Mouse (Mus musculus) lung, embryonic 16.5 days (tissue): ENCODE results near the gene Plekhh2. TPM values are rescaled to one million over a fixed set of nuclear protein-coding genes. Genes with fewer than 3 reads are reported as not detected.

Experiments
- ATAC-seq: fragments of 200-750 bp; cut with Nextera tagmentation; 2 replicates; pipeline ENCODE4 v1.8.0; 2017; ENCODE audit warnings: low read depth, mild to moderate bottlenecking, moderate library complexity
- H3K27ac ChIP-seq: fragments of 300-500 bp; sonication (generic); 2 replicates; pipeline ENCODE4 v1.5.1; 2014; ENCODE audit warnings: mild to moderate bottlenecking, control low read depth, low read length
- H3K27me3 ChIP-seq: fragments of 300-500 bp; sonication (generic); 2 replicates; pipeline ENCODE4 v1.6.1; 2014; ENCODE audit warnings: low read depth, low read length, mixed read lengths; ENCODE audit not compliant: control insufficient read depth, insufficient read depth
- H3K36me3 ChIP-seq: fragments of 300-500 bp; sonication (generic); 2 replicates; pipeline ENCODE4 v1.6.1; 2014; ENCODE audit warnings: low read length; ENCODE audit not compliant: control insufficient read depth, insufficient read depth
- H3K4me1 ChIP-seq: fragments of 300-500 bp; sonication (generic); replicated peaks from 2 replicates; pipeline ENCODE4 v1.6.1; 2014; ENCODE audit warnings: low read length, mixed read lengths; ENCODE audit not compliant: control insufficient read depth, insufficient read depth
- H3K4me2 ChIP-seq: fragments of 300-500 bp; sonication (generic); 2 replicates; pipeline ENCODE4 v1.6.1; 2014; ENCODE audit warnings: low read depth, low read length, control low read depth
- H3K4me3 ChIP-seq: fragments of 300-500 bp; sonication (generic); 2 replicates; pipeline ENCODE4 v1.5.1; 2014; ENCODE audit warnings: mild to moderate bottlenecking, low read length, control low read depth
- H3K9ac ChIP-seq: fragments of 300-500 bp; sonication (generic); 2 replicates; pipeline ENCODE4 v1.6.1; 2014; ENCODE audit warnings: low read length, control low read depth
- H3K9me3 ChIP-seq: fragments of 300-500 bp; sonication (generic); 2 replicates; pipeline ENCODE4 v1.6.1; 2016; ENCODE audit warnings: low read length; ENCODE audit not compliant: control insufficient read depth
- WGBS: fragments of 180-500 bp; shearing (Covaris S2); extraction: QIAGEN DNeasy Blood & Tissue Kit; methylation state at CpG from one replicate; pipeline ENCODE4 v1.1.7; 2014; 5-methylcytosine and 5-hydroxymethylcytosine counted together
- polyA plus RNA-seq: library from polyadenylated mRNA; unstranded; fragments of >200 nt; fragmentation: Nextera tagmentation; extraction: Ambion mirVana; gene quantifications from 2 replicates; pipeline ENCODE4 v1.2.1, GENCODE M21; 2015

Plekhh2 gene
- 10.2 and 10.5 TPM in 2 replicates for polyA plus RNA-seq

DNA sequence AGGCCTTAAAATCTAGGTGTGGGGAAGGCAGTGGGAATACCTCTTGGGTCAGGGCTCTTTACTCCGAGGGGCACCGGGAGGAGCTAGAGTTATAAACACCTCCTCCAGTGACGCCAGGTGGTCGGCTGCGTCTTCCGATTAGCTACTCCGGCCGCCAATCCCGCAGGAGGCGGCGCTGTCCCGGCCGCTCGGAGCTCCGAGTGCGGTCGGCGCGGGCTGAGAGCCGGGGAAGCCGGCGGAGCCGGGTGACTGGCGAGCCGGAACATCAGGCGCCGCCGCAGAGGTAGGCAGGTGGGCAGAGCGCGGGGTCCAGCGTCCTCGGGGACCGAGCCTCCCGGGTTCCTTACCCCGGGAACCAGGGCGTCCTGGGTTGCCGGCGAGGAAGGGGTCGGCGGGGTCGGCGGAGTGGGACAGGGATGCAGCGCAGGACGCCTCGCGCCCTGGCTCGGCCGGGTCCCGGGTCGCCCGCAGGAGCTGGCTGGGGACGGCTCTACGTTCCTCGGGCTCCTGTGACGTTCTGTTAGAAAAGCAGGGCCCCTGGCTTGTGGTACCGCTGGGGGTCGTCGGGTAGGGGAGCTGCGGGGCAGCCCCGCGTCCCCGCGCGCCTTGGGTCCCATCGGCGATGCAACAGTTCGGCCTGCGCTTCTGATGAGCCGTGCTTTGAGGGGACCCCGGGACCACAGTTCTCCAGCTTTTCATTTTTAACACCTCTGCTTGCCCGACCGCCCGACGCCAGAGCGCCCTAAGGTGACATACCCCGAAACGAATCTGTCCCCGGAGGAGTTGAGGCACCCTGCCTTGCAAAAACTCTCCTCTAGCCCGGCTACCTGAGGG lies at the start of gene Plekhh2:
Gene Plekhh2, plus strand, starts transcription at position 214 of the 834 bp plus-strand sequence.
- Histone ChIP-seq H3K27me3 (no peaks in the 10 kb centered on the region), H3K4me1 (peaks cover 18% of the 10 kb centered on the region), H3K9me3 (no peaks in the 10 kb centered on the region), H3K36me3 (no peaks in the 10 kb centered on the region), H3K9ac (peak within 1 kb of the TSS; percentile 88), H3K27ac (peak within 1 kb of the TSS; percentile 75), H3K4me3 (peak within 1 kb of the TSS; percentile 89), H3K4me2 (peak within 1 kb of the TSS; percentile 89)
- ATAC-seq = peak; percentile 88
- under 1% methylated on average over 77 of the region's 79 CpGs for WGBS

DNA sequence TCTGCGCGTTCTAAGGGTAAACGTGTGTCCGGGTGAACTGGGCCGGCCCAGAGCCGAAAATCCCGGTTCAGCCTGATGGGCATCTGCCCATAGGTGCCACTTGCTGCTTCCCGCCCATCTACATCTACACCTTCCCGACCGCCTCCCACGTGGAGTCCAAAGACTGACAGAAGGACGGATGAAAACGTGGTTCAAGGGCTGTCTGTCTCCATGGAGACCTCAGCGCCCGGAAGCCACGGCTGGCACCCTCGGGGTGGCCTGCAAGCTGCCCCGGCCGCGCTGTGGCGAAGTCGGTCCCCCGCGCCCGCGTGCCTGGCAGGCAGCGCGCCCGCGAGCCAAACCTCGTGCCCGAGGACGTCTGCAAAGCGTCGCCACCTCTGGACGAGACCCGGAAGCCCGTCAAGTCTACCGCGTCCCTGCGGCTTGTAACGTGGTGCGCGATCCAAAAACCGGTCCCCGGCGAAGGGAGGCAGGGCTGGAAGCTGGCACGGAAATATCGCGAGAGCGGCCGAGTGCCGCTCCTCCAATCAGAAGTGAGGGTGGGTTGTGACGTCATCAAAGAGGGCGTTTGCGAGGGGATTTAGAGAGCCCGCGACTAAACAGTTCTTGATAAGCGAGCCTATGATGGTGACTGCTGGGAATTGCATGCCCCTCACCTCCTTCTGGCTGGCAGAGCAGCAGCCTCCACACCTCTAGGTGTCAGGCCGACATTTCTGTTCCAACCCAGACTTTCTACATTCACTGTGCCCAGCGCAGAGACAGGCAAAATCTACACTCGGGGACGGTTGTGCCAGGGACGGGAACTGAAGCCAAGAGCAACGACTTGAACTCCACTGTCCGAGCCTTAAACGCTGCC lies 45.7 kb upstream of the Plekhh2 start, which contains the start of gene Thada:
Gene Thada, minus strand, starts transcription at position 453 of the 856 bp plus-strand sequence.
- peak; percentile 99 for ATAC-seq
- H3K9ac ChIP-seq = peak within 1 kb of the TSS; percentile 86
- H3K4me2 ChIP-seq = peak within 1 kb of the TSS; percentile 82
- H3K27me3 ChIP-seq = no peaks in the 10 kb centered on the region
- H3K27ac ChIP-seq = peak within 1 kb of the TSS; percentile 74
- no peaks in the 10 kb centered on the region for H3K9me3 ChIP-seq
- WGBS = under 1% methylated on average over 67 of the region's 67 CpGs
- peak within 1 kb of the TSS; percentile 88 for H3K4me3 ChIP-seq
- H3K36me3 ChIP-seq = no peaks in the 10 kb centered on the region
- H3K4me1 ChIP-seq = peaks cover 6% of the 10 kb centered on the region

- Histone ChIP-seq H3K27ac (no peak overlapping the region), H3K4me1 (no peaks in the 10 kb centered on the region), H3K27me3 (no peaks in the 10 kb centered on the region), H3K9me3 (no peaks in the 10 kb centered on the region), H3K9ac (no peak overlapping the region), H3K36me3 (no peaks in the 10 kb centered on the region), H3K4me3 (no peak overlapping the region), H3K4me2 (no peak overlapping the region)
- no peak for ATAC-seq
- 35% methylated on average over 4 of the region's 4 CpGs for WGBS
These were observed 37.4 kb upstream of the Plekhh2 start for GRCm38 (mm10) chr17:84474312-84474711.

- no peak overlapping the region for H3K9ac ChIP-seq
- 0 out of 2 replicates have a peak, but pooled peaks cover 3% of the 10 kb centered on the region for H3K4me1 ChIP-seq
- 75% methylated on average over 5 of the region's 5 CpGs for WGBS
- H3K9me3 ChIP-seq = no peaks in the 10 kb centered on the region
- H3K36me3 ChIP-seq = no peaks in the 10 kb centered on the region
- H3K27ac ChIP-seq = no peak overlapping the region
- H3K4me3 ChIP-seq = no peak overlapping the region
- no peak overlapping the region for H3K4me2 ChIP-seq
- H3K27me3 ChIP-seq = no peaks in the 10 kb centered on the region
- ATAC-seq = no peak
These were observed 34.5 kb upstream of the Plekhh2 start for GRCm38 (mm10) chr17:84477176-84477575.

DNA sequence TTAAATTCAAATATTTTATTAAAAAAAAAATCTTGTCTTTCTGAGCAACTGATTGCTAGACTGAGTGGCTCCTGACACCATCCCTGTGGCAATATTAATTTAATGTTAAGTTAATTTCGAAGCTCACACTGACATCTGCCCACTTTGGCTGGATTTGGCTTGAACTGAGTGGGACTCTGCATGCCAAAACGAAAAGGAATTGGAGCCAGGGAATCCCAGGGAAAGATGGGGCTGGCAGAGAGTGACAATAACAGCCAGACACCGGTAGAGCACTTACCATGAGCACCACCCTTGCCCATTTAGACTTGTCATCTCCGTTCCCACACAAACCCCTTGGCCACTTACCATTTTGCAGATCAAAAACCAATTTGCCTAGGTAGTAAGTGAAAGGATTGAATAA lies 33.4 kb upstream of the Plekhh2 start:
- WGBS = 76% methylated on average over 4 of the region's 4 CpGs
- no peak for ATAC-seq
- Histone ChIP-seq H3K9ac (no peak overlapping the region), H3K4me3 (no peak overlapping the region), H3K4me1 (0 out of 2 replicates have a peak, but pooled peaks cover 3% of the 10 kb centered on the region), H3K27ac (no peak overlapping the region), H3K27me3 (no peaks in the 10 kb centered on the region), H3K4me2 (no peak overlapping the region), H3K9me3 (no peaks in the 10 kb centered on the region), H3K36me3 (no peaks in the 10 kb centered on the region)

- Histone ChIP-seq H3K4me1 (0 out of 2 replicates have a peak, but pooled peaks cover 3% of the 10 kb centered on the region), H3K9me3 (no peaks in the 10 kb centered on the region), H3K4me2 (no peak overlapping the region), H3K9ac (no peak overlapping the region), H3K27me3 (no peaks in the 10 kb centered on the region), H3K4me3 (no peak overlapping the region), H3K36me3 (no peaks in the 10 kb centered on the region), H3K27ac (no peak overlapping the region)
- peak; percentile 42; the same call in 1 of the 2 replicates for ATAC-seq
- WGBS = 43% methylated on average over 15 of the region's 15 CpGs
These were observed 31.0 kb upstream of the Plekhh2 start for GRCm38 (mm10) chr17:84480464-84481355.

DNA sequence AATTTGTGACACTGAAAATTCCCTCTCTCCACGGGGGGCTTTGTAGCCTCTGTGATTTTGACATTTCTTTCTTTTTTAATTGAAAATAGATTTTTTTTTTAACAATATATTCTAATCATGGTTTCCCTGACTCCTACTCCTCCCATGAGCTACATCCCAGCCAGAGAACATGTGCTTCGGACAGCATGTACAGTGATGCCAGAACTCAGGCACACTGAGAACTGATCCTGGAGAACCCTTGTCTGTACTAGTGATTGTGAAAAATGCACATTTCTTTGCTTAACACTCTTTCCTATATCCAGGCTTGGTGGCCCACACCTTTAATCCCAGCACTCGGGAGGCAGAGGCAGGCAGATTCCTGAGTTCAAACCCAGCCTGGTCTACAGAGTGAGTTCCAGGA lies 28.9 kb upstream of the Plekhh2 start:
- no peak for ATAC-seq
- H3K4me2 ChIP-seq = no peak overlapping the region
- no peaks in the 10 kb centered on the region for H3K36me3 ChIP-seq
- no peak overlapping the region for H3K9ac ChIP-seq
- 0 out of 2 replicates have a peak, but pooled peaks cover 3% of the 10 kb centered on the region for H3K4me1 ChIP-seq
- no peaks in the 10 kb centered on the region for H3K9me3 ChIP-seq
- no peak overlapping the region for H3K4me3 ChIP-seq
- H3K27ac ChIP-seq = no peak overlapping the region
- 89% methylated on average over 3 of the region's 3 CpGs for WGBS
- no peaks in the 10 kb centered on the region for H3K27me3 ChIP-seq

DNA sequence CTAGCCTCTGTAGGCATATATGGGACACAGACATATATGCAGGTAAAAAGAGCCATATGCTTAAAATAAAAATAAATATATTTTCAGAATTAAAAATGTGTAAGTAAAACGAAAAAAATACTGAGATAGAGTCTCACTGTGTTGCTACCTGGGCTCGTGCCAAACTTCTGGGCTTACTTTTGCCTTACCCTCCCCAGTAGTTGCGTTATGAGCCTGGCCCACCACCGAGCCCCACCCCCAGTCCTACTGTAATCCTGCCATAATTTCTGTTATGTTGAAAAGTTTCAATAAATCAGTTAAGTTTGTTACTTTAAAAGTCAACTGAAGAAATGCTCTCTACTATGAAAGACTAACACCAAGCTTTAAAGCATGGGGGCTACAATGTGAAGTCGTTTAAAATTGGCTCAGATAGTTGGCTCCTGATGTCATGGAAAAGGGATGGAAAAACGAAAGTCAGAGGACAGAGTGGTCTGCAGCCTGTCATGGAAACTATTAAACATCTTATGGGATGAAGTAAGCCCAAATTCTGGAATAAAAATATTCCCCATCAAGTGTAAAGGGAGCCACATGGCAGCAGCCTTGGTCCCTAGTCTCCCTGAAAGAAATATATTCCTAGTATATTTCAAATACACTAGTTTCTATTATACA lies 27.9 kb upstream of the Plekhh2 start:
- Histone ChIP-seq H3K4me3 (no peak overlapping the region), H3K27ac (no peak overlapping the region), H3K9me3 (no peaks in the 10 kb centered on the region), H3K4me2 (no peak overlapping the region), H3K36me3 (no peaks in the 10 kb centered on the region), H3K27me3 (no peaks in the 10 kb centered on the region), H3K9ac (no peak overlapping the region), H3K4me1 (0 out of 2 replicates have a peak, but pooled peaks cover 3% of the 10 kb centered on the region)
- no peak for ATAC-seq
- 56% methylated on average over 6 of the region's 6 CpGs for WGBS
